Mouse (Mus musculus) forebrain, embryonic 13.5 days (tissue): ENCODE measurements around the gene Med15. TPM values are rescaled to one million over a fixed set of nuclear protein-coding genes. Genes with fewer than 3 reads are reported as not detected.

Experiments used
- ATAC-seq: fragments of 200-750 bp; cut with Nextera tagmentation; 2 replicates; pipeline ENCODE4 v1.8.0; 2017
- H3K27ac ChIP-seq: fragments of 300-500 bp; sonication (generic); 2 replicates; pipeline ENCODE4 v1.5.1; 2015; ENCODE audit warnings: inconsistent platforms, mild to moderate bottlenecking, moderate library complexity
- H3K27me3 ChIP-seq: fragments of 300-500 bp; sonication (generic); 2 replicates; pipeline ENCODE4 v1.6.1; 2015; ENCODE audit warnings: mild to moderate bottlenecking, inconsistent platforms
- H3K36me3 ChIP-seq: fragments of 300-500 bp; sonication (generic); 2 replicates; pipeline ENCODE4 v1.6.1; 2015; ENCODE audit warnings: mild to moderate bottlenecking, inconsistent platforms; ENCODE audit not compliant: poor library complexity, severe bottlenecking
- H3K4me1 ChIP-seq: fragments of 300-500 bp; sonication (generic); 2 replicates; pipeline ENCODE4 v1.6.1; 2015; ENCODE audit warnings: inconsistent platforms
- H3K4me2 ChIP-seq: fragments of 300-500 bp; sonication (generic); 2 replicates; pipeline ENCODE4 v1.6.1; 2015; ENCODE audit warnings: inconsistent platforms, mild to moderate bottlenecking, moderate library complexity
- H3K4me3 ChIP-seq: fragments of 300-500 bp; sonication (generic); 2 replicates; pipeline ENCODE4 v1.5.1; 2015; ENCODE audit warnings: mild to moderate bottlenecking, inconsistent platforms
- H3K9ac ChIP-seq: fragments of 300-500 bp; sonication (generic); 2 replicates; pipeline ENCODE4 v1.6.1; 2015; ENCODE audit warnings: mild to moderate bottlenecking, inconsistent platforms
- H3K9me3 ChIP-seq: fragments of 300-500 bp; sonication (generic); replicated peaks from 2 replicates; pipeline ENCODE4 v1.6.1; 2016; ENCODE audit warnings: inconsistent platforms
- WGBS: fragments of 180-500 bp; shearing (Covaris S2); methylation state at CpG from one replicate; pipeline ENCODE4 v1.1.7; 2015; 5-methylcytosine and 5-hydroxymethylcytosine counted together
- polyA plus RNA-seq: library from polyadenylated mRNA; unstranded; fragments of >200 nt; fragmentation: Nextera tagmentation; extraction: Ambion mirVana; gene quantifications from 2 replicates; pipeline ENCODE4 v1.2.1, GENCODE M21; 2015

The Med15 gene
- polyA plus RNA-seq, 1 experiment from 2014 or later = 42.0 TPM

DNA sequence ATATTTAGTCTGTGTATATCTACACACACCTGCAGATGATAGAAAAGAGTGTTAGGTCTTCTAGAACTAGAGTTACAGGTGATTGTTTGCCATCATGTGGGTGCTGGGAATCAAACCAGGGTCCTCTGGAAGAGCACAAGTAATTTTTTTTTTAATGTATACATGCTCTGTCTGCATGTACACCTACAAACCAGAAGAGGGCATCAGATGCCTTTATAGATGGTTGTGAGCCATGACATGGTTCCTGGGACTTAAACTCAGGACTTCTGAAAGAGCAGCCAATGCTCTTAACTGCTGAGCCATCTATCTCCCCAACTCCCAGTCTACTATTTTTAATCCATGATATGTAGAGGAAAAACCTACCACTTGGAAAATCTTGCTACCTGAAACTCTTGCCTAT is 2.7 kb downstream of the Med15 start:
- no peak for ATAC-seq

DNA sequence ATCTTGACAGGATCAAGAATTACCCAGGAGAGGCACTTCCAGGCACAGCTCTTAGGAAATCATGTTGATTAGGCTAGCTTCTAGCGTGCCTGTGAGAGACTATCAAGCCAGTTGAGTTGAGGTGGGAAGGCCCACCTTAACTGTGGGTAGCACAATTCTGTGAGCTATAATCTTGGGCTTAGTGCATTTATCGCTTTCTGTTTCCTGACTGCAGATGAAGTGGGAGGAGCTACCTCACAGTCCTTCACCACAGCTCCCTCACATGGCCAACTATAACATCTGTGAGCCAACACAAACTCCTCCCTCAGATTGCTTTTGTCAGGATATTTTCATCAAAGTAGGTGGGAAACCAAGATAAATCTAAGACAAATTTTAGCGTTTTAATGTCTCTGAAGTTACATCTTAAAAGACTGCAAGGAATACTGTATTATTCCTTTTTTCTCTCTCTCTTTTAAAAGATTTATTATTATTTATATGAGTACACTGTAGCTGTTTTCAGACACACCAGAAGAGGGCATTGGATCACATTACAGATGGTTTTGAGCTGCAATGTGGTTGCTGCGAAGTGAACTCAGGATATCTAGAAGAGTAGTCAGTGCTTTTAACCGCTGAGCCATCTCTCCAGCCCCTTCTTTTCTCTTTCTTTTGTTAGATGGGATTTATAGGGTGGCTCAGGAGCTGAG is 5.4 kb downstream of the Med15 start:
- no peaks in the 10 kb centered on the region for H3K36me3 ChIP-seq
- no peak overlapping the region for H3K27ac ChIP-seq
- H3K9me3 ChIP-seq = no peaks in the 10 kb centered on the region
- no peak overlapping the region for H3K4me3 ChIP-seq
- WGBS = 17% methylated on average over 5 of the region's 5 CpGs
- no peak for ATAC-seq
- H3K9ac ChIP-seq = no peak overlapping the region
- H3K4me1 ChIP-seq = peaks cover 7% of the 10 kb centered on the region; the same call in 1 of the 2 replicates
- H3K4me2 ChIP-seq = no peak overlapping the region
- no peaks in the 10 kb centered on the region for H3K27me3 ChIP-seq

More for the DNA sequence above, 2.7 kb downstream of the Med15 start:
- no peak overlapping the region for H3K27ac ChIP-seq
- H3K9me3 ChIP-seq = no peaks in the 10 kb centered on the region
- peaks cover 8% of the 10 kb centered on the region for H3K27me3 ChIP-seq
- H3K36me3 ChIP-seq = no peaks in the 10 kb centered on the region
- H3K4me1 ChIP-seq = peaks cover 7% of the 10 kb centered on the region; the same call in 1 of the 2 replicates
- no peak overlapping the region for H3K4me3 ChIP-seq
- no peak overlapping the region for H3K4me2 ChIP-seq
- H3K9ac ChIP-seq = no peak overlapping the region

DNA sequence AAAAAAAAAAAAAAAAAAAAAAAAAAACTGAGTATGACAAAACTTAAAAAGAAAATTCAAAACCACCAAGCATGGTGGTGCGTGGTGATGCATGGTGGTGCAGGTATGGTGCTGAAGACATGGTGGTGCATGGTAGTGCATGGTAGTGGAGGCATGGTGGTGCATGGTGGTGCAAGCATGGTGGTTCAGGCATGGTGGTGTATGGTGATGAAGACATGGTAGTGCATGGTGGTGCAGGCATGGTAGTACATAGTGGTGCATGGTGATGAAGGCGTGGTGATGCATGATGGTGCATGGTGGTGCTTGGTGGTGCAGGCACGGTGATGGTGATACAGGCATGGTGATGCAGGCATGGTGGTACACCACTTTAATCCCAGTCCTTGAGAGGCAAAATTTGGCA is 8.2 kb downstream of the Med15 start:
- no peak overlapping the region for H3K4me3 ChIP-seq
- H3K9me3 ChIP-seq = no peaks in the 10 kb centered on the region
- H3K4me2 ChIP-seq = no peak overlapping the region
- H3K9ac ChIP-seq = no peak overlapping the region
- ATAC-seq = peak; percentile 8; the same call in 1 of the 2 replicates
- H3K27me3 ChIP-seq = no peaks in the 10 kb centered on the region
- peaks cover 22% of the 10 kb centered on the region for H3K4me1 ChIP-seq
- no peak overlapping the region for H3K27ac ChIP-seq
- H3K36me3 ChIP-seq = no peaks in the 10 kb centered on the region
- 95% methylated on average over 3 of the region's 3 CpGs for WGBS

DNA sequence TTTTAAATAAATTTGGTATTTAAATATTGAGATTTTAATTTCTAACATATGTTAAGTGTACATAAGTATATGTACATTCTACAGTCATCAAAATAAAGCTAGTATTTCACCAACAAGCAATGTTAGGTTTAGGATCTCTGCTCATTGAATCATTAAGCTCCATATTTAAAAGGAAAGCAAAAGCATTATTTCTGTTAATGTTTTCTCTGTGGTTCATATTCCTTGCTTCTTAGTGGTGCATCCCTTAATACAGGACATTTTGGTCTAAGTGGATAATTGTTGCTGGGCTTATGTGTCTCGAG is 9.4 kb downstream of the Med15 start:
- peaks cover 22% of the 10 kb centered on the region for H3K4me1 ChIP-seq
- no peak overlapping the region for H3K9ac ChIP-seq
- no peak overlapping the region for H3K27ac ChIP-seq
- peak overlapping the region; percentile 89 for H3K4me2 ChIP-seq
- H3K9me3 ChIP-seq = no peaks in the 10 kb centered on the region
- 80% methylated on average over 1 of the region's 1 CpGs for WGBS
- ATAC-seq = no peak
- H3K4me3 ChIP-seq = 0 out of 2 replicates have a peak overlapping the region, but pooled peaks have one; percentile 82
- H3K36me3 ChIP-seq = no peaks in the 10 kb centered on the region
- no peaks in the 10 kb centered on the region for H3K27me3 ChIP-seq

DNA sequence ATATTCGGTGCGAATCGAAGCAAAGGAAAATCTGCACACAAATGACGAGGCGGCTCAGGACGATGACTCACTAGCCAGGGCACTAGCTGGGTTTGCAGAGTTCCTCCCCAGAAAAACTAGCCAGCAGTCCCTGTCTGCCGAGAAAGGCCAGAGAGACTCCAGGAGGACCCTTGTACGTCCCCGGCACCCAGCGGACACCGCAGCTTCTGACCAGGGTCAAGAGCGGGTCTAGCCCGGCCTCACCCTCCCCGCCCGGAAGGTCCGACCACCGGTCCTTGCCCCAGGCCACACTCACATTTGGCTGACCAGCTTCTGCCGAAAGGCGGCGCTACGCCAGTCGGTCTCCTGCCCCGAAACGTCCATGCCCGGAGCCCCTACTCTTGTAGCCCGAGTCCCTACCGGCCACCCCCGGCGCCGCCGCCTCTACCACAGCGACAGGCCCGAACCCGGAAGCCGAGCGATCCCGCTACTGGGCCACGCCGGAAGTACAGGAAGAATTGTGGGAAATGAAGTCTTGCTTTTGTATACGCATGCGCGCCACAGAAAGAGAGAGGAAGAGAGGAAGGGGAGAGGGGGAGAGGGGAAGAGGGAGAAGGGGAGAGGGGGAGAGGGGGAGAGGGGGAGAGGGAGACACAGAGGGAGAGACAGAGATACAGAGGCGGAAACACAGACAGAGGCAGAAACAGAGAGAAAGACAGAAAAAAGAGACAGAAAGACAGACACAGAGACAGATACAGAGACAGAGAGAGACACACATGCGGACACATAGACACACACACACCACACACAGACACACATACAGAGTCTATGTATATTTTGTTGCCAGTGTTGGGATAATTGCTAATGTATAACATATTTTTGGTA is 10.0 kb downstream of the Med15 start:
- Histone ChIP-seq H3K9me3 (no peaks in the 10 kb centered on the region), H3K27me3 (no peaks in the 10 kb centered on the region), H3K36me3 (no peaks in the 10 kb centered on the region), H3K9ac (peak overlapping the region; percentile 93), H3K27ac (peak overlapping the region; percentile 44; the same call in 1 of the 2 replicates), H3K4me3 (peak overlapping the region; percentile 82), H3K4me1 (peaks cover 21% of the 10 kb centered on the region), H3K4me2 (peak overlapping the region; percentile 89)
- ATAC-seq = peak; percentile 95
- 2% methylated on average over 43 of the region's 44 CpGs for WGBS

DNA sequence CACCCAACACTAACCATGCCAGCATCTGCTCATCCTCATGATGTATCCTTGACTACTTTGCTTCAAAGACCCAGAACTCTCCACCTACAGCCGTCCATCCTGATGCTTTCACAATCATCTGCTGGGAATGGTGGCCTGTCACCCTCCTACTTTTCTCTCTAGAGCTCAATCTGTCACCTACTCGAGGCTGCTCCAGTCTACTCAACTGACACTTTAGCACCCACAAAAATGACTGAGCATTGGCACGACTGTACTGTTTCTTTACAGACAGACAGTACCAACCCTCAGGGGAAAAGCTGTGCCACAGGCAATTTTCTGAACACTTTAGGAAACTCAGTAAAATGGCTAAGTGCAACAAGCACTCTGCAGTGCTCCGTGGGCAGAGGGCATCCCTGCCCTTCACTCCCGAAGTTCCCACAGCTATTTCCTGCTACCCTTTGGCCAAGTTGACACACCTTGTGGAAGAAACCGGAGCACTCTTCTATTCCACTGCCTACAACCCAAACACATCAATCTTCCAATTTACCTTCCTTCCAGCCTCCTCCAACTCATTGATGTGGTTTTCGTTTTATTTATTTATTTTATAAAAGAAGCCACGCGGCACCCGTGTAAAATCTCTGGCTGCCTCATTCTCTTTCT is 10.8 kb downstream of the Med15 start:
- H3K9ac ChIP-seq = peak overlapping the region; percentile 93
- H3K4me2 ChIP-seq = peak overlapping the region; percentile 89
- 7% methylated on average over 10 of the region's 10 CpGs for WGBS
- peak overlapping the region; percentile 82 for H3K4me3 ChIP-seq
- no peaks in the 10 kb centered on the region for H3K36me3 ChIP-seq
- ATAC-seq = no peak
- H3K27me3 ChIP-seq = no peaks in the 10 kb centered on the region
- H3K9me3 ChIP-seq = no peaks in the 10 kb centered on the region
- H3K27ac ChIP-seq = peak overlapping the region; percentile 44; the same call in 1 of the 2 replicates
- H3K4me1 ChIP-seq = peaks cover 15% of the 10 kb centered on the region

DNA sequence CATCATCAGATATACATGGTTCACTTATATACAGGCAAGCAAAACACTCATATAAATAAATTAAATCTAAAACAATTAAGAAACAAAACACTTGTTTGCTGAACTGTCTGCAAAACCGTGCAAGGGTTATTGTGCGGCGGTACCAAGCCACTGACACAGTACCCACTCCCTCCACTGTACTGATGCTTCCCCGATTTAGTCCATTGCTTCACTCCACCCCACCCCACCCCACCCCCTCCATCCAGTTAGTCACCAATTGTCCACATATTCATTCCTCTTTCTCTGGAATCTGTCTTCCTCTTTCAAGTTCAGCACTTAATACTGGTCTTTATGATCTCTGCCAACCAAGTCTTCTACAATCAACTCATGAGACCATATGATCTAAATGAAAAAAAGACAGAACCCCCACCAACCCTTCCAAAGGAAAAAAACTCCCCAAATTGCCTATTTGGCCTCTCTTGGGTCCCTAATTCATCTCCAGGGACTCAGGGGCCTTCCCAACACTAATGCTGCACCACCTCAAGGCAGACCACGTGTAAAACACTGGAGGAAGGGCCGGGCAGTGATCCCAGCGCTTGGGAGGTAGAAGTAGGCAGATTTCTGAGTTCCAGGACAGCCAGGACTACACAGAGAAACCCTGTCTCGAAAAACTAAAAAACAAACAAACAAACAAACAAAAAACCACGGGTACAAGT is 11.4 kb downstream of the Med15 start:
- no peaks in the 10 kb centered on the region for H3K9me3 ChIP-seq
- peak overlapping the region; percentile 89 for H3K4me2 ChIP-seq
- H3K36me3 ChIP-seq = no peaks in the 10 kb centered on the region
- peak overlapping the region; percentile 82 for H3K4me3 ChIP-seq
- H3K9ac ChIP-seq = peak overlapping the region; percentile 93
- H3K27me3 ChIP-seq = no peaks in the 10 kb centered on the region
- WGBS = 69% methylated on average over 9 of the region's 9 CpGs
- no peak for ATAC-seq
- H3K4me1 ChIP-seq = peaks cover 15% of the 10 kb centered on the region
- no peak overlapping the region for H3K27ac ChIP-seq

DNA sequence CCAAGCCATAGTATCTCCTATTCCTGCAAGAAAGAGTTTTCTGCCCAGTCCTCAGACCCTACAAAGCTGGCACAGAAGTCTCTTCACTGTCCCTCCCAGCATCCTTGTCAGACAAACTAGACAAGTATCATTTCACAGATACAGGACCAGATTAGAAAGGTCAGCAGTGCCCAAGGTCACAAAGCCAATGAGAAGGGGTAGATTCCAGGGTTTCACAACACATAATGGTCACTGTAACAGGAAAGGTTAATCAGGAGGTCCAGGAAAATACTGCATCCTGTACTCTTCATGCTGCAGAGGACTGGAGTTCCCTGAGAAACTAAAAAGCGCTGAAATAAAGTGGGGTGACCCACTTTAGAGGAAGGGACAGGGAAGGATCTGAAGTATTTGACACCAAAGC is 14.9 kb downstream of the Med15 start:
- Histone ChIP-seq H3K4me3 (no peak overlapping the region), H3K27me3 (no peaks in the 10 kb centered on the region)
- 90% methylated on average over 1 of the region's 1 CpGs for WGBS

DNA sequence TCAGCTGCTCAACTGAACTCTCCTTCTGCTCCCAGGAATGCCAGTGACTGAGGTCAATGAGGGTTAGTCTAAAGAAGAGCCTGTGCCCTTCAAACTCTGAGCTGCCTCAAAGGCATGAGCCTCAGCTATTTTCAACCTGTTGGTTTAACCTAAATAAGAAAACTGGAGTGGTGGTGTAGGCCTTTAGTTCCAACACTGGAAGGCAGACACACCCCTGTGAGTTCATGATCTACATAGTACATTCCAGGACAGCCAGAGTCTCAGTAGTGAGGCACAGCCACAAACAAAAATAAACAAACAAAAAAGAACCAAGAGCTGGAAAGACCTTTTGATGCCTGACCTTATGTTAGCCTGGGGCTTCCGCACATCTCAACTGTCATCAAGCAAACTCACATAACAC is 25.1 kb downstream of the Med15 start:
- Histone ChIP-seq H3K27me3 (no peaks in the 10 kb centered on the region), H3K36me3 (peaks cover 11% of the 10 kb centered on the region), H3K4me2 (no peak overlapping the region), H3K4me3 (no peak overlapping the region), H3K9ac (no peak overlapping the region), H3K9me3 (no peaks in the 10 kb centered on the region), H3K4me1 (no peaks in the 10 kb centered on the region), H3K27ac (no peak overlapping the region)
- ATAC-seq = no peak
- WGBS = 100% methylated on average over 1 of the region's 1 CpGs

More for the DNA sequence above, 14.9 kb downstream of the Med15 start:
- Histone ChIP-seq H3K4me2 (no peak overlapping the region), H3K9ac (no peak overlapping the region), H3K9me3 (no peaks in the 10 kb centered on the region), H3K4me1 (peaks cover 15% of the 10 kb centered on the region), H3K36me3 (no peaks in the 10 kb centered on the region), H3K27ac (no peak overlapping the region)
- no peak for ATAC-seq

DNA sequence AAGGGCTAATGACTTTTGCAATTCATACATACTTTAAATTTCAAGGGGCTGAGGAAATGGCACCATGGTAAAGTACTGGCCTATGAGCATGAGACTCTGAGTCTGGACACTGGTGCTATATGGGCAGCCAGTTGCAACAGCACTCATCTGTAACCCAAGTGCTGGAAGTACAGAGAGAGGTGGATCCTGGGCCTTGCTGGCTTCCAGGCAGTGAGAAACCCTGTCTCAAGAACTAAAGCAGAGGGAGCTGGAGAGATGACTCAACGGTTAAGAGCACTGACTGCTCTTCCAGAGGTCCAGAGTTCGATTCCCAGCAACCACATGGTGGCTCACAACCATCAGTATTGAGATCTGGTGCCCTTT is 31.7 kb downstream of the Med15 start:
- peaks cover 42% of the 10 kb centered on the region for H3K36me3 ChIP-seq
- H3K27ac ChIP-seq = no peak overlapping the region
- ATAC-seq = no peak
- H3K27me3 ChIP-seq = no peaks in the 10 kb centered on the region
- H3K4me3 ChIP-seq = no peak overlapping the region
- H3K4me1 ChIP-seq = no peaks in the 10 kb centered on the region
- WGBS = 88% methylated on average over 2 of the region's 2 CpGs
- H3K9me3 ChIP-seq = no peaks in the 10 kb centered on the region
- H3K9ac ChIP-seq = no peak overlapping the region
- no peak overlapping the region for H3K4me2 ChIP-seq

DNA sequence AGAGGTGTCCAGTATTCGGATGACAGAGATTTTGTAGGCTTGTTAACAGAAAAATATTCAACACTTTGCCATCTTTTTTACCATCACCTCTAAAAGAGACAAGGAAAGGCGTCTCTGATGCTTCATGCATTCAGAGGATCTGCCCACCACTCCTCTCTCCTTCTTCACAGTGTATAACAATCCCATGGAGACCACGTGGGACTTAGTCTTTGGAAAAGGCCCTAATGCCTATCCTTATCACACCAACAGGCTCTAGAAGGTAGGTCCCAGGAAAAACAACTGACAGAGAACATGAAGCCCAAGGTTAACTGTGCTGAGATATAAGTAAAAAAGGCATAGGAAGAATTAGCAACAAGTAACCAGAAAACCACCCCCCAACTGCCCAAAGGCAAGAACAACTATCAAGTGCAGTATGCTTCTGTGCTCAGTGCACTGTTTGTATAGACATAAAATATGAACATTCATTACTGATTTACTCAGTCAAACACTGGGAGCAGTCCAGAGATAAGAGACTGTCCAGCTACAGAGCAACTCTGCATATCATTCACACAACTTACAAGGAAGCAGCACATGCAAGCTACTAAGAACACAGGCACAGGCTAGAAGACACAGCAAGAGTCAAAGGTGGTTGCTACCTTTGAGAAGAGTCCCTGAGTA is 32.2 kb downstream of the Med15 start:
- Histone ChIP-seq H3K9ac (no peak overlapping the region), H3K4me2 (no peak overlapping the region), H3K4me3 (no peak overlapping the region), H3K36me3 (peaks cover 46% of the 10 kb centered on the region), H3K4me1 (no peaks in the 10 kb centered on the region), H3K27me3 (no peaks in the 10 kb centered on the region), H3K27ac (no peak overlapping the region), H3K9me3 (no peaks in the 10 kb centered on the region)
- no peak for ATAC-seq
- 90% methylated on average over 3 of the region's 3 CpGs for WGBS
